Mouse (Mus musculus): ENCODE results near the gene Fosb. TPM values are rescaled to one million over a fixed set of nuclear protein-coding genes. Genes with fewer than 3 reads are reported as not detected.
"Not testable (repeated sequence)": the region's sequence is repeated elsewhere in the genome, so short reads cannot be mapped to it uniquely, and the experiment has no call there.

Gene Fosb
- polyA plus RNA-seq, 1 experiment from 2014 or later: 0.27 TPM

GRCm38 (mm10) chr7:19281680-19282304, 28.1 kb downstream of the Fosb start:
- WGBS: 31% methylated on average over 6 of the region's 6 CpGs
- 0 out of 2 replicates have a peak overlapping the region, but pooled peaks have one; percentile 61 for H3K4me3 ChIP-seq (replicated peaks; ENCODE audit: low read length)
- ATAC-seq (ENCODE audit: insufficient read depth, low FRiP score): not testable (repeated sequence)

DNA sequence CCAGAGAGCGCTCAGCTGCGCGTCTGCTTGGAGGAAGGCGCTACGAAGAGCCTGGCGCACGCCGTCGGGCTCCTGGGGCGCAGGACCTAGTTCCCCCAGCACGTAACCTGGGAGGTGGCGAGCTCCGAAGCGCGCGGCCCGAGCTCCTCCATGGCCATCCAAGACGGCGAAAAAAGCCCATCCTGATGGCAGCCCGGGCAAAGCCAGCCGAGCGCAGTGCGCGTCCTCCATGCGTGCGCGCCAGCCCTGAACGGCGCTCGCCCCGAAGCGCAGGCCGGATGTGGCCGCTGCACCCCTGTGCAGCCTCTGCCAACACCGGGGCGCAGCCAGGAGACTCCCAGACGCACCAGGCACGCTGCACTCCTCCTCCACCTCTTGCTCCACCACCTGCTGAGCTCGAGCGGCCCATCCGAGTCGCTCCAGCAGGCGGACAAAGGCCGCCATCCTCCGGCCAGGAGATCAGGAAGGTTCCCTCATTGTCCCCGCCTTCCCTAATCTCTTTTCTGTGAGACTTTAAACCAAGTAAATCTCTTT, 30.2 kb downstream of the Fosb start, which contains the start of gene Ppm1n:
Gene Ppm1n (minus strand): TSS at position 484 of the 534 bp plus-strand sequence.
- Histone ChIP-seq H3K27ac (ENCODE audit: low read length) (no peak within 1 kb of the TSS), H3K9ac (ENCODE audit: low read length) (peak within 1 kb of the TSS; percentile 9; the same call in 1 of the 2 replicates), H3K27me3 (ENCODE audit: control insufficient read depth, insufficient read depth, low read length) (peaks cover 39% of the 10 kb centered on the region), H3K4me3 (replicated peaks; ENCODE audit: low read length) (peak within 1 kb of the TSS; percentile 30), H3K9me3 (replicated peaks; ENCODE audit: control insufficient read depth, low read length) (no peaks in the 10 kb centered on the region), H3K36me3 (ENCODE audit: control insufficient read depth, insufficient read depth, low read length) (no peaks in the 10 kb centered on the region), H3K4me1 (ENCODE audit: control insufficient read depth, insufficient read depth, low read length) (peaks cover 6% of the 10 kb centered on the region), H3K4me2 (ENCODE audit: low read depth, low read length) (peak within 1 kb of the TSS; percentile 38)
- WGBS: 1% methylated on average over 46 of the region's 46 CpGs
- no peak for ATAC-seq (ENCODE audit: insufficient read depth, low FRiP score)

More at GRCm38 (mm10) chr7:19281680-19282304, 28.1 kb downstream of the Fosb start:
- H3K27ac ChIP-seq (ENCODE audit: low read length); H3K4me1 ChIP-seq (ENCODE audit: control insufficient read depth, insufficient read depth, low read length); H3K36me3 ChIP-seq (ENCODE audit: control insufficient read depth, insufficient read depth, low read length); H3K9me3 ChIP-seq (replicated peaks; ENCODE audit: control insufficient read depth, low read length); H3K9ac ChIP-seq (ENCODE audit: low read length): not testable (repeated sequence)
- H3K27me3 ChIP-seq (ENCODE audit: control insufficient read depth, insufficient read depth, low read length): peaks cover 39% of the 10 kb centered on the region
- peak overlapping the region; percentile 99 for H3K4me2 ChIP-seq (ENCODE audit: low read depth, low read length)

DNA sequence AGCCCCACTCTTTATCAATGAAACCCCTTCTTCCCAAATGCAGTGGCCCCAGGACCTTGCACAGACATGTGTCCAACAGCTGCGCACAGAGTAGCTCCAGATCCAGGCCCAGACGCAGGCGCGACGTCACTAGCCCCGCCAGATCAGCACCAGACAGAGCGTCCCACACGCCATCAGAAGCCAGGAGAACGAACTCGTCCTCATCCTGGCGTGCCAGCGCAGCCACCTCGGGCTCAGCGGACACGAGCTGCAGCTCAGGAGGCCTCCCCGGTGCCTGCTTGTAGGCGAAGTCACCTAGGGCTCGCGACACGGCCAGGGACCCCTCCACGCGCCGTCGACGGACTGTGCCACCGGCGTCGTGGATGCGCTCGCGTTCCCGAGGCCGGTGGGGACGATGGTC, 30.8 kb downstream of the Fosb start:
- no peaks in the 10 kb centered on the region for H3K9me3 ChIP-seq (replicated peaks; ENCODE audit: control insufficient read depth, low read length)
- peaks cover 39% of the 10 kb centered on the region for H3K27me3 ChIP-seq (ENCODE audit: control insufficient read depth, insufficient read depth, low read length)
- H3K4me2 ChIP-seq (ENCODE audit: low read depth, low read length): peak overlapping the region; percentile 38
- H3K4me3 ChIP-seq (replicated peaks; ENCODE audit: low read length): peak overlapping the region; percentile 30
- 3% methylated on average over 34 of the region's 34 CpGs for WGBS
- no peak overlapping the region for H3K9ac ChIP-seq (ENCODE audit: low read length)
- no peaks in the 10 kb centered on the region for H3K36me3 ChIP-seq (ENCODE audit: control insufficient read depth, insufficient read depth, low read length)
- no peak for ATAC-seq (ENCODE audit: insufficient read depth, low FRiP score)
- peaks cover 6% of the 10 kb centered on the region for H3K4me1 ChIP-seq (ENCODE audit: control insufficient read depth, insufficient read depth, low read length)
- no peak overlapping the region for H3K27ac ChIP-seq (ENCODE audit: low read length)

- Histone ChIP-seq H3K27ac (ENCODE audit: low read length) (no peak overlapping the region), H3K36me3 (ENCODE audit: control insufficient read depth, insufficient read depth, low read length) (no peaks in the 10 kb centered on the region), H3K4me3 (replicated peaks; ENCODE audit: low read length) (no peak overlapping the region), H3K9me3 (replicated peaks; ENCODE audit: control insufficient read depth, low read length) (no peaks in the 10 kb centered on the region), H3K4me1 (ENCODE audit: control insufficient read depth, insufficient read depth, low read length) (peaks cover 3% of the 10 kb centered on the region), H3K27me3 (ENCODE audit: control insufficient read depth, insufficient read depth, low read length) (peaks cover 38% of the 10 kb centered on the region), H3K9ac (ENCODE audit: low read length) (no peak overlapping the region), H3K4me2 (ENCODE audit: low read depth, low read length) (no peak overlapping the region)
- ATAC-seq (ENCODE audit: insufficient read depth, low FRiP score): no peak
- 50% methylated on average over 4 of the region's 4 CpGs for WGBS
Observed at GRCm38 (mm10) chr7:19276253-19276652, 33.6 kb downstream of the Fosb start.

GRCm38 (mm10) chr7:19272173-19272764, 37.6 kb downstream of the Fosb start:
- H3K27me3 ChIP-seq (ENCODE audit: control insufficient read depth, insufficient read depth, low read length): no peaks in the 10 kb centered on the region
- peak overlapping the region; percentile 90 for H3K4me2 ChIP-seq (ENCODE audit: low read depth, low read length)
- no peaks in the 10 kb centered on the region for H3K9me3 ChIP-seq (replicated peaks; ENCODE audit: control insufficient read depth, low read length)
- peak overlapping the region; percentile 96 for H3K9ac ChIP-seq (ENCODE audit: low read length)
- peak overlapping the region; percentile 96 for H3K27ac ChIP-seq (ENCODE audit: low read length)
- H3K4me3 ChIP-seq (replicated peaks; ENCODE audit: low read length): peak overlapping the region; percentile 98
- ATAC-seq (ENCODE audit: insufficient read depth, low FRiP score): peak; percentile 69
- peaks cover 26% of the 10 kb centered on the region for H3K4me1 ChIP-seq (ENCODE audit: control insufficient read depth, insufficient read depth, low read length)
- under 1% methylated on average over 36 of the region's 36 CpGs for WGBS
- H3K36me3 ChIP-seq (ENCODE audit: control insufficient read depth, insufficient read depth, low read length): no peaks in the 10 kb centered on the region

DNA sequence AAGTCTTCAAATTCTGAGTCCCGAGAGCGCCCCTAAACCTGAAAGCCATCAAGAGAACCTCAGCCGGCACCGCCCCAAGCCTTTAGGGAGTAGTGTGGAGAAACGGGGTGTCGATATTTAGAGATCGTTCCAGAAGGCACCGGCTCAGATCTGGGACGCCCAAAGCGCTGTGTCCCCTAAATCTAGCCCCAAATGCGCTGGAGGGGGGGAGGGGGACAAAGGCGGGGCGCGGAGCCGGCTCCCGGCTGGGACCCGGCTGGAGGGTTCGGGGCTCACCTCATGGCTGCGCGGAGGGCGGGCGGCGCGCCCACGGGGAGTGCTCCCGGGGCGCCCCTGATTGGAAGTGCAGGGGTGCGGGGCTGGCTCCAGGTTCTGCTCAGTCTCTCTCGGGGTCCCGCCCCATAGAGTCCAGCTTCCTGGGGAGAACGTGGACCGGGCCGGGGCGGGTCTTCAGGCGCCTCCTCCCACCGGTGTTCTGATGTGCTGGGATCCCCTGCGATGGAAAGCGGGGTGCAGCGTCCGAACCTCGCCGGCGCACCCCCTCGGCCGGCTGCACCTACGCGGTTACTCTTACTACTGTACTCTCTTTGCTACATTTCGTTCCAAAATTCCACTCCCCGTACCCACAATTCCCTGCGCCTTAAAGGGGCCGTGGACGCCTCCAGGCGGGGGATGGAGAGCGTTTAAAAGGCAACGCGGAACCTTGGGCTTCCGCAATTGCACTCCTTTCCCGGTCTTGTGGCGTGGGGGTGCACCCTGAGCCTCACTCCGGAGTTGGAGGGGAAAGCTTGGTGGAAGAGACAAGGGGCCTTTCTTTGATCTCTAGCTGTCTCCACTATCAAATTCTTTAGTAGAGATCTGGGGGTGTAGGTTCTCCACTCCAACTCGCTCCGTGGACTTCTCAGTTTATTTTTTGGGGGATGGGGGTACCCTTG, 38.3 kb downstream of the Fosb start, which contains the start of gene Vasp:
Gene Vasp (minus strand): TSS at position 580 of the 935 bp plus-strand sequence.
- Histone ChIP-seq H3K9me3 (replicated peaks; ENCODE audit: control insufficient read depth, low read length) (no peaks in the 10 kb centered on the region), H3K4me3 (replicated peaks; ENCODE audit: low read length) (peak within 1 kb of the TSS; percentile 98), H3K36me3 (ENCODE audit: control insufficient read depth, insufficient read depth, low read length) (no peaks in the 10 kb centered on the region), H3K4me2 (ENCODE audit: low read depth, low read length) (peak within 1 kb of the TSS; percentile 90), H3K9ac (ENCODE audit: low read length) (peak within 1 kb of the TSS; percentile 96), H3K27me3 (ENCODE audit: control insufficient read depth, insufficient read depth, low read length) (no peaks in the 10 kb centered on the region), H3K4me1 (ENCODE audit: control insufficient read depth, insufficient read depth, low read length) (peaks cover 28% of the 10 kb centered on the region), H3K27ac (ENCODE audit: low read length) (peak within 1 kb of the TSS; percentile 96)
- ATAC-seq (ENCODE audit: insufficient read depth, low FRiP score): peak; percentile 68
- WGBS: under 1% methylated on average over 62 of the region's 62 CpGs

DNA sequence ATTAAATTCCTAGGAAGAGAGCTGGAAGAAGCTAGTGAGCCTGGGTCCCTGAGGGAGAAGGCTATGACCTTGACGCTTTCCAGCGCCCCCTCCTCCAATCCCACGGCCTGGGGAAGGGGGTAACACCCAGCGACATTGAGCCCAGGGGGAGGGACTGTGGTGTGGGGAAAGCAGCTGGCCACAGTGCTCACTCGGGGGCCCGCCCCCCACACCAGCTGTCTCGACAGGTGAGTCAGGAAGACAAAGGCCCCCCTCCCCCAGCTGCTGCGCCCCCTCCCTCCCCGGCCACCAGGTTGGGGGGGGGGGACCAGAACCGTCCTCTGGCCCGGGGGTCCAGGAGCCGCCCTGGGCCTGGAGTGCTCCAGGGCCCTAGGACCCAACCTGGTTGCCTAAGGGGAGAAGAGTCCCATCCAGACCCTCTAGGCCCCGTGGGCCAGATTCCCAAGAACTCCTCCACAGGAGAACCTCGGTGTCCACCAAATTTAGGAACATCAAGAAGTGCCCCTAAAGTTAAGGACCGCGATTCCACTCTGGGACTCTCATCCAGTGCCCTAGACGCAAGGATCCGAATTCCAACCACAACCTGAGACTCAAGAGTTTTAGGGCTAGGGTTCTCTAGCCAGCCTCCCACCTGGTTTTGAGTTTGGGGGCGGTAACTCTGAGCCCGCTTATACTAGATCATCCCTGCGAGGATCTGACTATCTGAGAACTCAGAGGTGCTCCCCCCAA, 39.2 kb downstream of the Fosb start:
- Histone ChIP-seq H3K9me3 (replicated peaks; ENCODE audit: control insufficient read depth, low read length) (no peaks in the 10 kb centered on the region), H3K4me3 (replicated peaks; ENCODE audit: low read length) (peak overlapping the region; percentile 98), H3K27ac (ENCODE audit: low read length) (peak overlapping the region; percentile 96), H3K9ac (ENCODE audit: low read length) (peak overlapping the region; percentile 96), H3K36me3 (ENCODE audit: control insufficient read depth, insufficient read depth, low read length) (no peaks in the 10 kb centered on the region), H3K4me1 (ENCODE audit: control insufficient read depth, insufficient read depth, low read length) (peaks cover 37% of the 10 kb centered on the region), H3K4me2 (ENCODE audit: low read depth, low read length) (peak overlapping the region; percentile 90), H3K27me3 (ENCODE audit: control insufficient read depth, insufficient read depth, low read length) (no peaks in the 10 kb centered on the region)
- WGBS: under 1% methylated on average over 20 of the region's 21 CpGs
- no peak for ATAC-seq (ENCODE audit: insufficient read depth, low FRiP score)

- H3K36me3 ChIP-seq (ENCODE audit: control insufficient read depth, insufficient read depth, low read length): no peaks in the 10 kb centered on the region
- ATAC-seq (ENCODE audit: insufficient read depth, low FRiP score): peak; percentile 68
- peaks cover 45% of the 10 kb centered on the region for H3K4me1 ChIP-seq (ENCODE audit: control insufficient read depth, insufficient read depth, low read length)
- WGBS: 1% methylated on average over 17 of the region's 19 CpGs
- H3K27me3 ChIP-seq (ENCODE audit: control insufficient read depth, insufficient read depth, low read length): no peaks in the 10 kb centered on the region
- peak overlapping the region; percentile 96 for H3K9ac ChIP-seq (ENCODE audit: low read length)
- H3K4me3 ChIP-seq (replicated peaks; ENCODE audit: low read length): peak overlapping the region; percentile 98
- peak overlapping the region; percentile 96 for H3K27ac ChIP-seq (ENCODE audit: low read length)
- H3K9me3 ChIP-seq (replicated peaks; ENCODE audit: control insufficient read depth, low read length): no peaks in the 10 kb centered on the region
- peak overlapping the region; percentile 90 for H3K4me2 ChIP-seq (ENCODE audit: low read depth, low read length)
Observed at GRCm38 (mm10) chr7:19269721-19270441, 40.0 kb downstream of the Fosb start.
